ENCODE assay signal across 9 mouse cellular contexts in the genomic region with DNA sequence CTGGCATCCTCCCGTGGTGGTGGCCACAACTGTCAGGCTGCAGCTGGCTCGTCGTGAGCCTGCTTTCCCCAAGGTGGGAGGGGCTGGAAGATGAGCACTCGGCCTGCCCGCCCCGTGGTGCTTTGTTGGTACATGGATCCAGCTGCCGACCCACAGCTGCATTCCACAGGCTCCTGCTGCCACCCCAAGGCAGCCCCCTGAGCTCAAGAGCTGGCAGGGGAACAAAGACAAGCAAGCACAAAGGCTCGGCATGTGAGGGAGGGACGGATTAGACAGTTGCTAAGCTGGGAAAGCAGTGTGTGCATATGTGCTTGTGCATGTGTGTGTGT. TPM values are rescaled to one million over a fixed set of nuclear protein-coding genes. Genes with fewer than 3 reads are reported as not detected.
DNase-seq lines count a peak whose midpoint lies in the region; ATAC-seq lines count a peak whose summit lies in the region.
"Had no signal": no experiment of that assay in that cellular context is flagged by ENCODE, and none has a peak within 500 bp of the region (broad histone marks: within the 10 kb centered on the region; RNA-seq: fewer than 3 reads in every experiment).

No protein-coding gene starts in this region.

- H3K27ac ChIP-seq in kidney, embryonic 16.5 days (ENCODE audit: low read length), result peak overlapping the region; percentile 78
- H3K27ac ChIP-seq in embryonic facial prominence, embryonic 14.5 days (replicated peaks; ENCODE audit: low read depth, low read length), result peak overlapping the region; percentile 73
- H3K27ac ChIP-seq in limb, embryonic 11.5 days (replicated peaks; ENCODE audit: low read depth, low read length), result no peak overlapping the region; the same call in 1 of the 2 replicates
- no peak overlapping the region; the same call in 1 of the 2 replicates for H3K27ac ChIP-seq in stomach, embryonic 15.5 days
- H3K27ac ChIP-seq: liver, embryonic 13.5 days had no signal

- H3K9ac ChIP-seq in kidney, embryonic 16.5 days (replicated peaks; ENCODE audit: low read length), result peak overlapping the region; percentile 49
- no peak overlapping the region for H3K9ac ChIP-seq in embryonic facial prominence, embryonic 14.5 days (ENCODE audit: low read depth, low read length)
- 0 out of 2 replicates have a peak overlapping the region, but pooled peaks have one; percentile 43 for H3K9ac ChIP-seq in limb, embryonic 11.5 days (ENCODE audit: low read length)
- no peak overlapping the region for H3K9ac ChIP-seq in stomach, embryonic 15.5 days
- H3K9ac ChIP-seq: liver, embryonic 13.5 days had no signal

- H3K4me3 ChIP-seq in kidney, embryonic 16.5 days (ENCODE audit: low read length), result no peak overlapping the region
- H3K4me3 ChIP-seq in embryonic facial prominence, embryonic 14.5 days (ENCODE audit: low read depth, low read length), result no peak overlapping the region
- H3K4me3 ChIP-seq in limb, embryonic 11.5 days (ENCODE audit: low read depth, low read length), result no peak overlapping the region
- no peak overlapping the region for H3K4me3 ChIP-seq in stomach, embryonic 15.5 days (replicated peaks)
- H3K4me3 ChIP-seq: liver, embryonic 13.5 days had no signal

- no peaks in the 10 kb centered on the region for H3K9me3 ChIP-seq in kidney, embryonic 16.5 days (ENCODE audit: low read length)
- no peaks in the 10 kb centered on the region for H3K9me3 ChIP-seq in embryonic facial prominence, embryonic 14.5 days (ENCODE audit: control insufficient read depth, low read length)
- H3K9me3 ChIP-seq in limb, embryonic 11.5 days (ENCODE audit: control insufficient read depth, low read length), result no peaks in the 10 kb centered on the region
- H3K9me3 ChIP-seq in stomach, embryonic 15.5 days, result no peaks in the 10 kb centered on the region
- H3K9me3 ChIP-seq: liver, embryonic 13.5 days had no signal

- 6% methylated on average over 9 of the region's 9 CpGs for WGBS in kidney, embryonic 16.5 days
- 3% methylated on average over 9 of the region's 9 CpGs for WGBS in embryonic facial prominence, embryonic 14.5 days
- WGBS in limb, embryonic 11.5 days, result 3% methylated on average over 9 of the region's 9 CpGs
- 15% methylated on average over 9 of the region's 9 CpGs for WGBS in stomach, embryonic 15.5 days

- DNase-seq in kidney, postnatal 36 days, result no peak
- DNase-seq in embryonic facial prominence, embryonic 14.5 days (ENCODE audit: low spot score), result peak; percentile 94
- DNase-seq in limb, embryonic 11.5 days (ENCODE audit: low spot score), result peak; percentile 73
- no peak for DNase-seq in c-Kit-positive CD71-positive TER-119-positive erythroid progenitor cells, embryonic 14.5 days (ENCODE audit: low spot score)
- no peak for DNase-seq in cerebellum, postnatal 4 days (ENCODE audit: low spot score in 2 of 2)
- DNase-seq in right cerebral cortex, adult 2 months (ENCODE audit: low spot score in 2 of 2), result no peak
- DNase-seq: liver, embryonic 13.5 days had no signal

- H3K4me1 ChIP-seq in kidney, embryonic 16.5 days (ENCODE audit: insufficient read depth, low read length), result peaks cover 48% of the 10 kb centered on the region
- H3K4me1 ChIP-seq in embryonic facial prominence, embryonic 14.5 days (ENCODE audit: control insufficient read depth, insufficient read depth, low read length), result peaks cover 38% of the 10 kb centered on the region
- peaks cover 24% of the 10 kb centered on the region for H3K4me1 ChIP-seq in limb, embryonic 11.5 days (ENCODE audit: control insufficient read depth, insufficient read depth, low read length)
- H3K4me1 ChIP-seq in stomach, embryonic 15.5 days, result peaks cover 18% of the 10 kb centered on the region

- no peaks in the 10 kb centered on the region for H3K36me3 ChIP-seq in kidney, embryonic 16.5 days (ENCODE audit: insufficient read depth, low read length)
- no peaks in the 10 kb centered on the region for H3K36me3 ChIP-seq in embryonic facial prominence, embryonic 14.5 days (ENCODE audit: control insufficient read depth, insufficient read depth, low read length)
- no peaks in the 10 kb centered on the region for H3K36me3 ChIP-seq in limb, embryonic 11.5 days (ENCODE audit: control insufficient read depth, insufficient read depth, low read length)
- H3K36me3 ChIP-seq in stomach, embryonic 15.5 days, result no peaks in the 10 kb centered on the region
- H3K36me3 ChIP-seq: liver, embryonic 13.5 days had no signal

- no peaks in the 10 kb centered on the region for H3K27me3 ChIP-seq in kidney, embryonic 16.5 days (ENCODE audit: insufficient read depth, low read length)
- no peaks in the 10 kb centered on the region for H3K27me3 ChIP-seq in embryonic facial prominence, embryonic 14.5 days (replicated peaks; ENCODE audit: control insufficient read depth, insufficient read depth, low read length)
- no peaks in the 10 kb centered on the region for H3K27me3 ChIP-seq in limb, embryonic 11.5 days (ENCODE audit: control insufficient read depth, insufficient read depth, low read length)
- H3K27me3 ChIP-seq in stomach, embryonic 15.5 days (replicated peaks), result no peaks in the 10 kb centered on the region
- H3K27me3 ChIP-seq: liver, embryonic 13.5 days had no signal

- peak; percentile 16; the same call in 1 of the 2 replicates for ATAC-seq in kidney, embryonic 16.5 days (ENCODE audit: low FRiP score, low TSS enrichment)
- ATAC-seq in embryonic facial prominence, embryonic 14.5 days (ENCODE audit: low read depth), result peak; percentile 89
- ATAC-seq in limb, embryonic 11.5 days (ENCODE audit: insufficient number of reproducible peaks, low FRiP score, low TSS enrichment, low read depth), result peak; percentile 31; the same call in 1 of the 2 replicates
- no peak for ATAC-seq in stomach, embryonic 15.5 days (ENCODE audit: insufficient read depth, low FRiP score, low read depth)

- 0 out of 2 replicates have a peak overlapping the region, but pooled peaks have one; percentile 14 for H3K4me2 ChIP-seq in kidney, embryonic 16.5 days (replicated peaks; ENCODE audit: low read depth, low read length)
- H3K4me2 ChIP-seq in embryonic facial prominence, embryonic 14.5 days (ENCODE audit: low read depth, low read length), result peak overlapping the region; percentile 25
- peak overlapping the region; percentile 18; the same call in 1 of the 2 replicates for H3K4me2 ChIP-seq in limb, embryonic 11.5 days (ENCODE audit: low read depth, severe bottlenecking)
- H3K4me2 ChIP-seq in stomach, embryonic 15.5 days, result peak overlapping the region; percentile 29
- H3K4me2 ChIP-seq: liver, embryonic 13.5 days had no signal

RNA-seq across cellular contexts. Expression of a gene that starts 19.6 kb away (rescaled TPM):
- polyA plus RNA-seq in kidney, embryonic 16.5 days (2015; fragmentation: Nextera tagmentation; extraction: Ambion mirVana), result 0.17 and 0.21 TPM in 2 replicates
- polyA plus RNA-seq in embryonic facial prominence, embryonic 14.5 days (2014; fragmentation: Nextera tagmentation; extraction: Ambion mirVana), result 2.0 and 2.3 TPM in 2 replicates
- 0.30 and 0.96 TPM in 2 replicates for polyA plus RNA-seq in limb, embryonic 11.5 days (2014; fragmentation: Nextera tagmentation; extraction: Ambion mirVana)
- 0.08 and 0.22 TPM in 2 replicates for polyA plus RNA-seq in stomach, embryonic 15.5 days (2015; fragmentation: Nextera tagmentation; extraction: Ambion mirVana)

RNA-seq across cellular contexts. Expression of a gene that starts 50.0 kb away (rescaled TPM):
- 0.04 and 0.08 TPM in 2 replicates for polyA plus RNA-seq in kidney, embryonic 16.5 days (2015; fragmentation: Nextera tagmentation; extraction: Ambion mirVana)
- 0.24 and 0.29 TPM in 2 replicates for polyA plus RNA-seq in embryonic facial prominence, embryonic 14.5 days (2014; fragmentation: Nextera tagmentation; extraction: Ambion mirVana)
- 0.10 TPM in 1 of 2 replicates, not detected in the other for polyA plus RNA-seq in limb, embryonic 11.5 days (2014; fragmentation: Nextera tagmentation; extraction: Ambion mirVana)
- polyA plus RNA-seq in stomach, embryonic 15.5 days (2015; fragmentation: Nextera tagmentation; extraction: Ambion mirVana), result 0.19 and 0.45 TPM in 2 replicates

Comparison
In these comparisons a context has a peak if more than half of its experiments do, and no peak if none do; other contexts are left out.
1. H3K27ac ChIP-seq: peak in kidney, embryonic 16.5 days (single experiment) and embryonic facial prominence, embryonic 14.5 days (single experiment); none in limb, embryonic 11.5 days (single experiment) and stomach, embryonic 15.5 days (single experiment).
2. H3K9ac ChIP-seq: peak in kidney, embryonic 16.5 days (single experiment) and limb, embryonic 11.5 days (single experiment); none in embryonic facial prominence, embryonic 14.5 days (single experiment) and stomach, embryonic 15.5 days (single experiment).
3. DNase-seq: peak in embryonic facial prominence, embryonic 14.5 days (single experiment) and limb, embryonic 11.5 days (single experiment); none in kidney, postnatal 36 days (0 of 2), c-Kit-positive CD71-positive TER-119-positive erythroid progenitor cells, embryonic 14.5 days (single experiment), cerebellum, postnatal 4 days (0 of 2) and right cerebral cortex, adult 2 months (0 of 2).
4. Peak in every context shown above with its lines, with median percentiles within 50 percentile points of each other: H3K4me2 ChIP-seq.